Mouse (Mus musculus): ENCODE measurements around the gene Plg.

Plg gene

DNA sequence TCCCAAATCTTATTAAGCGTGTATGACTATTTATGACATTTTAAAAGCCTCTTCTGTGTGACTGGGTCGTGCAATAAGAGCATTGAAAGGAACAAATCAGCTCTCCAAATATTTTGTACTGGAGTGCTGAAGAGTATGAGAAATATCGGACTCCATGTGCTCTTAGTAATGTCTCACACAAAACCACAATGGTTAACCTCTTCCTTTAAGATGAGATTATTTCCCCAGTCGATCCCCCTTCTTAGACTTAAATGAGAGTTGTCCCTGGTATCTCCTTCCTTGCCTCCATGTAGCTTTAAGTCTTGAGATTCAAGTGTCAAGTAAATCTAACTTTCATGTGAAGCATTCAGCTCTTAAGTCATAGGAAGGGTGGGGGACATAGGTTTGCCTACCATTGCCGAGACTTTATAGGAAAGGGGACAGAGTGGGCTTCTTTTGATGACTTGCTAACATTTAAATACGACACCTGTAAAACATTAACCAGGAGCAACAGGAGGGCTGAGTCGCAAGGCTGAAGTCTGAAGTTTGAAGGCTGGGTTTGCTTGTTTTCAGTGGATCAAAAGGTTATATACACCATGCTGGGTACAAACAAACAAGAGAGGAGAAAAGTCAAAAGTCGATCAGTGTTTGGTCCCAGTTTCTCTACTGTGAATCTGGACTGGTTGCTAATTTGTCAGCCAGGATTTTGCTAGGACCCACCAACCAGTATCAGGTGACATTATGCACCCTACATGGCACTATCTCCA, 6.8 kb downstream of the Plg start:
- DNase-seq (ENCODE audit: low spot score in 2 of 2) = no peak

DNA sequence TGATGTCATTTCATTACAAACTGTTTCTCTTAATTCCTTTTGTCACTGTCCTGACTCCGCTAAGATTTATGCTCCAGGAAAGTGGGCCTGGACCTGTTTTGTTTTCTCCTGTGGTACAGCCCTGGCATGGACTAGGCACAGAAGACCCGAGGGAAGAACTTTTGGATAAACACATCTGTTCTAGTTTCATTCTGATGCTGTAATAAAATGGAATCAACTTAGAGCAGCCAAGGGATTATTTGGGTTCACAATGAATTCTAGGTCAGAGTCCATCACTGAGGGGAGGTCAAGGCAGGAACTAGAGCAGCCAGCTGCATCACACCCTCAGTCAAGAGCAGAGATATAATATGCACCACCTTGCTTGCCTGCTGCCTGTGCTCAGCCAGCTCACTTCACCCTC, 9.4 kb downstream of the Plg start:
- DNase-seq (ENCODE audit: low spot score in 2 of 2) = no peak

DNA sequence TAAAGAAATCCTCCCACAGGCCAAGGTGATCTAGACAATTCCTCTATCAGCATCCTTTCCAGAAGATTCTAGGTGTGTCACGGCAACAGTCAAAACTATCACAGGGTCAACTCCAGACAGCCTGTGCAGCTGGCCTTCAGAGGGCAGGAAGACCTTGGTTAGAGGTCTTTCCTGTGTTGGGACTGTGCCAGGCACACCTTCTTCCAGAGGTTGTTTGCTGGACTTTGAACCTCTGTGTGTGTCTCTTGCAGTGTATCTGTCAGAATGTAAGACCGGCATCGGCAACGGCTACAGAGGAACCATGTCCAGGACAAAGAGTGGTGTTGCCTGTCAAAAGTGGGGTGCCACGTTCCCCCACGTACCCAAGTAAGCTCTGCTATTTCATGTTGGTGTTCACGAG, 9.8 kb downstream of the Plg start:
- no peak for DNase-seq (ENCODE audit: low spot score in 2 of 2)

DNA sequence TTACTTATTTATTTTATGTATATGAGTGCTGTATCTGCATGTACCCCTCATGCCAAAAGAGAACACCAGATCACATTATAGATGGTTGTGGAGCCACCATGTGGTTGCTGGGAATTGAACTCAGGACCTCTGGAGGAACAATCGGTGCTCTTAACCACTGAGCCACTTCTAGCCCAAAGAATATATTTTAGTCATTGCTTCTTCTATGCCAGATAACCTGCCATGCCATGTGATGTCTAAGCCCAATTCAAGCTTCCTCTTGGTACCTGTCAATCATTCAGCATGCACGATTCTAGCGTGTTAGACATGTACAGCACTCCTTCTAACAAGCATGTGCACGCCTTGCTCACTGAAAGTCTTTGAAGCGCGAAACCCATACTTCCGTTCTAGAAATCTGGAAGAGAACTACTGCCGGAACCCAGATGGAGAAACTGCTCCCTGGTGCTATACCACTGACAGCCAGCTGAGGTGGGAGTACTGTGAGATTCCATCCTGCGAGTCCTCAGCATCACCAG, 17.8 kb downstream of the Plg start:
- DNase-seq (ENCODE audit: low spot score in 2 of 2) = no peak

DNA sequence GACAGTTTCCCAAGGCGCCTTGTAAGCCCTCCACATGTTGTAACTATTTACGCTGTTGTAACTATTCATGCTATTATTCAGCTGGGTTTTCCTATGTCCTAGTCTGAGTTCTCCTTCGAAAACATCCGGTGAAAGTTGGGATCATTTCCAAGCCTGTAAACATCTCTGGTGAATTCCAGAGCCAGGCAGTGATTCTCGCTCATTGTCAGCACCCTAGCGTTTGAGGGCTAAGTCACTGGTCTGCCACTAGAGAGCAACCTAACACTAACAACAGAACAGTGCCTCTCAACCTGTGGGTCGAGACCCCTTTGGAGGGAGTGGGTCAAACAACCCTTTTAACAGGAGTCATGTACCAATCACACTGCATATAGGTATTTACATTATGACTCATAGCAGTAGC, 25.0 kb downstream of the Plg start:
- DNase-seq (ENCODE audit: low spot score in 2 of 2) = no peak

DNA sequence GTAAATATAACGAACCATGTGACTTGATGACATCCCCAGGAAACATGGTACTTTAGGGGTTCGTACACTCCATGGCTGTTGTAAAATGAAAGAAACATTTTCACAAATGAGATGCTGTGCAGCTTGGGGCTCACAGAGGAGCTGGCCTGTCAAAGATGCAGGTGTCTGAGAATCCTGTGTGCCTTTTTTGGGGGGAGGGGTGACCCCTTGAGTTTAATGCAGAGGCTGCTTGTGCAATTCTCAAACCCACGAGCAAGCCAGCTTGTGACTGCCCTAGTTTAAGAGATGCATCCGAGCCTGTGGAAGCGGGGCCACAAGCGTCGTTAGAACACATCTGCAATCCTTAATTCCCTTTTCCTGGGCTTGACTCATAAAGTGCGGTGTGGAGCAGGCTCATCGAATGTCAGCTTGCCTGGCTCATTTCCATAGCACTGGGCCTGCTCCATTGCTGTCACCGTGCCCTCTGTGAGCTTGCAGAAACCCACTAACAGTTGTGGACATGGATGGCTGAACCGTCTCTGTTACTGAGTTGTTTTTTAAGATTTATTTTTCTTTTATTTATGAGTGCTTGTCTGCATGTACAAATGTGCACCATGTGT, 31.0 kb downstream of the Plg start:
- no peak for DNase-seq (ENCODE audit: low spot score in 2 of 2)

DNA sequence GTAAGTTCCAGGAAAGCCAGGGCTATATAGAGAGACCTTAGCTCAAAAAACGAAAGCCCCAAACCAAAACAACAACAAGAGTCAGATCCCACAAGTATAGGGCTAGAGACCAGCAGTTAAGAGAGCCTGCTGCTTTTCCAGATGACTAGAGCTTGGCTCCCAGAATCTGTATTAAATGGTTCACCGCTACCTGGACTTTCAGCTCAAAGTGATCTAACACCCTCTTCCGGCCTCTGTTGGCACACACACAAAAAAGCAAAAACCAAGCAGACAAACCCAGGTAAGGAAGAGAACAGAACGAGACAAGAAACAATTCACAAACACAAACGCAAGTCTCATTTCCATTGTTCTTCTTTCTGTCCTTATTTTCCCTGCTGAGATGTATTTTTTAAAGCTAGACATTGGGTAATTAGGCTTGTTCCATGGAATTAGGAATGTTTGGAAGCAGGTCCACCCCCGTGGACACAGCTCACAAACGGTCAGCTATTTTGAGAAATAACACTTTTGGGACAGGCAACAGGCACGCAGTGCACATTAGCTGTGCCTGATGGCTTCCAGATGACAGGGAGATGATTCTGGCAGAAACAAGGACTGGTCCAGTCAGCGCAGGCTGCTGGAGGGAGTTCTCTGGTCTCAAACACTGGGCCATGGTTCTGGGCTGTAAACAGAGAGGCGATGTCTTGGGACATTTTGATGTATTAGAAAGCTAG, 33.9 kb downstream of the Plg start:
- DNase-seq (ENCODE audit: low spot score in 2 of 2) = no peak

DNA sequence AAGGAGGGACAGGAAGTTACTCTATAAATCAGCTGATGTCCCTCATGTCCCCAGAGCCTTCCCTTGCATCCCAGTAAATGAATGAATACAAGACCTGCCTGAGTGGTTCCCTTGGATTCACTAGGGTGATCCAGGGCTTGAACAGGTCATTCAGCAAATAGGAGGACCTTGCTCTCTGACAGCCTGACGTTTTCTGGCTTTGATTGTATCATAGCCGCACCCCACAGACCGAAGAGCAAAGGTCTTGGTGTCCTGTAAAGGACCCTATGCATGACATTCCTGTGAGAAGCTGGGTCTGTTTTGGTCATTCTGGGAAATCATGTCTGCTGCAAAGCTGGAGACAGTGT, 34.5 kb downstream of the Plg start:
- no peak for DNase-seq (ENCODE audit: low spot score in 2 of 2)

DNA sequence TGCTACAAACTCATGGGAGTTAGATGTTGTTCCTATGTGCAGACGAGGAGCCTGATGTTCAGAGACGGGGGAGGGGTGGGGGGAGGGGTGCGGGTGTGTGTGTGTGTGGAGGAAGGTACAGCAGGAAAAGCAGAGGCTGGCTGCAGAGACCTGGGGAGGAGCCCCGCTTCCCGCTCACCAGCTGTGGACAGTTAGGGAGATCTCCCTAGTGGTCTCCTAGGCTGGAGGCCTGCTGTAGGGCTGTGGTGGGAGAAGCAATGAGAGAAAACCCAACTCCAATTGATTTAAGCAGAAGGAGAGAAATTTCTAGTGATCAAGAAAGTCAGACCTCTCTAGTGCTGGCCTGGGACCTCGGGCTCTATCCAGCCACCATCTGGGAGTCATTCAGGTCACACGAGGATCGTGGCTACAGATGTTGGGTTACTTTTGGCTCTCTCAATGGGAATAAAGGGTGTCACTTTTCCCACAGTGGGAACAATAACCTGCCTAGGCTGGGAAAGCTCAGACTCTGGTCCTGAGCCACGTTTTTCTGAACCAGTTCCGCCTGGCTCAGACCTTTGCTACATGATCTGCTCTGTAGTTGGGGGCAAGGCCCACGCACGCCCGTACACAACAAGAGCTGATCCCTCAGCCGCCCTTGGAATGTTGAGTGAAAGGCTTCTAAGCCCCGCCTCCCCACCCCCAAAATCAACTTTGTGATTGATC, 36.8 kb downstream of the Plg start:
- DNase-seq (ENCODE audit: low spot score in 2 of 2) = no peak

DNA sequence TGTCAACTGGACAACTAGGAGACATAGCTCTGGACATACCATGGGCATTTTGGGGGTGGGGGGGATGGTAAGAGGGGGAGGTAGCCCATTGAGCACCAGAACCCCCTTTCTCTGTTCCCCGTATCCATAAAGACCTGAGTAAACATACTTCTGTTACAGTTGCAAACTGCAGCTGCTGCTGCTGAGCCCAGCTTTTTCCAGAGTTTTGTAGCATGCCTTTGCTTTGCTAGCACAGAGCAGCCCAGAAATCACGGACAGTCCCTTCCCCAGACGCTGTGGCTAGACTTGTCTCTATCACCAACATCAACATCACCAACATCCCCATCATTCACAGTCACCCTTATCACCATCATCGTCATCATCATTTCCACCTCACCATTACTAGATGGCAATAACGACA, 37.3 kb downstream of the Plg start:
- no peak for DNase-seq (ENCODE audit: low spot score in 2 of 2)

DNA sequence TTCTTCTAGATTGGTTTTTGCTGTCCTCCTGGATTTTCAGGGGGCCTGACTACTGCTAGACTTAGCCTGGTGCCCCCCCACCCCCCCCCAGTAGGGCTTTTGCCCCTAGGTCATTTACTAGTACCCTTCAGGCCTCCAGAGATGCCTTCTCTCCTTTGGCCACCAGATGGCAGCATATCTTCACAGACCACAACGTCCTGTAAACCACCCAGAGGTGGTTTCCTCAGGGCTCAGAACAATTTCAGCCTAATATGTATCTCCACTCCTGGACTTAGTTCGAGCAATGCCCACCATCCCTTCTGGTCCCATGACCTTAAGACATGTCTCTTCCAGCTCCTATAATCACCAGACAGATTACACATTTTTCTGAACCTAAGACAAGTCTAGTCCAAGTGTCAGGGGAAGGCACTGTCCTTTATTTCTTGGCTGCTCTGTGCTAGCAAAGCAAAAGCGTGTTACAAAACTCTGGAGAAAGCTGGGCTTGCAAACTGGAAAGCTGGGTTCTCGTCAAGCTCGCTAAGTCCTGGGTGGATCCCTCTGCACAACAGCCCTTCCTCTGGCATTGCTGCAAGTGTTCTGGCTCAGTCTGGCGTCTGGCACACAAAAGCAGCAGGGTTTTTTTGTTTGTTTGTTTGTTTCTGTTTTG, 38.0 kb downstream of the Plg start:
- peak; percentile 87 to 88 for DNase-seq (ENCODE audit: low spot score in 2 of 2)

DNA sequence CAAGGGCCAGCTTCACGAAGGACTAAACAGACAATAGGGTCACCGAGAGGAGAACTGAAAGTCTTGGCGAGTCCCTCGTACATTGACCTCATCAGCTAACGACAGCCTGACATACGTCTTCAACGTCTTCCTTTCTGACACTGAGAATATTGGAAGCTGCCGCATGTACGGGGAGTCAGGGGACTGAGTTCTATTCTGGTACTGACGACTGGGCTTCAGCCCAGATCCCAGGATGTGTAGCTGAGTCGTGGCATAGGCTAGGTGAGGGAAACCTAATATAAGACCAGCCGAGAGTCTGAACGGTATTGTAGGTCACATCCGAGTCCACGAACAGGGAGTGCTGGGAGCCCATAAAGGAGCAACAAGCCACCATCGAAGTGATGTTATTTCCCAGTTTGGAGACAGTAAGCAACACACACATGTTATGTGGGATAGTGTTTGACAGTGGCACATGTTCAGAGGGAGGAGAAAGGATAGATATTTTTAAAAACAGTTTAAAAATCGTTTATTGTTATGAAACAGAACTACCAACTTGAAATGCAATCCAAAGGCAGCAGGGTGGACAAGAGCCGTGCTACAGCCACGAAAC, 41.2 kb downstream of the Plg start:
- DNase-seq (ENCODE audit: low spot score in 2 of 2) = peak in 1 of 2 experiments; percentile 31

DNA sequence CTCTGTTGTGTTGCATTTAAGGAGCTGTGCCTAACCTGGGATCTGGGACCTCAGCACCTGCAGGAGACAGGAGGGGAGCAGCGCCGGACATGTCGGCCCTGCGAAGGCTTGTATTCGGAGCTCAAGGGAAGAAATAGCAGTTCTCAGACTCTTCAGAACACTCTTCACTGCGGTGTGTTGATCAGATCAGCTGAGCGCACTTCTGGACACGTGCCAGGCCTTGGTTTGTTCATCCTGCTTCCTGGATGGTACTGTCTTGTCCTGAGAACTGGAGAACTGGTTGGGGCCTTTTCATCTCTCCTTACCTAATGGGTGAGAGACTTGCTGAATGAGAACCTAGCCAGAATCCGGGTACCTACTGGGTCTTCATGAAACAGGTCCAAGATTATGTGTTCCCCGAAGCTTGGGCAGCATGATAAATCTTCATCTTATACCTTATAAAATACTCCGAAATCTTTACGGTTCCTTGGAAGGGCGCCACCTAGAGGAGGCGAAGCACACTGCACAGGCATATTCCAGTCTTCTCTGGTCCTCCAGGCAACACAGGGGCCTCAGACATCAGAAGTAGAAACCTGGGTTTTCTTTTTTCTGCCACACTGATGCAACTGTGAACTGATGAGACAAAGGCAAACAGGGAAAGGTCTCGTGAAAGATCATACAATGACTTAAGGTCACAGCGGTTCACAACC, 42.6 kb downstream of the Plg start:
- DNase-seq (ENCODE audit: low spot score in 2 of 2) = peak; percentile 21 to 31

DNA sequence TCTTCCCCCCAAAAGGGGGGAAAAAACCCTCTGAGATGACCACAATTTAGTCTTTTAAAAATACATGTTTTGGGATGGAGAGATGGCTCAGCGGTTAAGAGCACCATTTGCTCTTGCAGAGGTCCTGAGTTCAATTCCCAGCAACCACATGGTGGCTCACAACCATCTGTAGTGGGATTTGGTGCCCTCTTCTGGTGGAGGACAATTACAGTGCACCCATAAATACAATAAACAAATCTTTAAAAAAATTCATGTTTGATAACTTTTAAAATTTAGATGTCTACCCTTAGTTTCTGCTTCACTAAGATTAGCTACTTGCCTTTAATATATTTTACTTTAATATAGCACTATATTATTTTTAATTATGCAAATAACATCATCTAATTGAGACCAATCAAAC, 43.7 kb downstream of the Plg start:
- no peak for DNase-seq (ENCODE audit: low spot score in 2 of 2)

DNA sequence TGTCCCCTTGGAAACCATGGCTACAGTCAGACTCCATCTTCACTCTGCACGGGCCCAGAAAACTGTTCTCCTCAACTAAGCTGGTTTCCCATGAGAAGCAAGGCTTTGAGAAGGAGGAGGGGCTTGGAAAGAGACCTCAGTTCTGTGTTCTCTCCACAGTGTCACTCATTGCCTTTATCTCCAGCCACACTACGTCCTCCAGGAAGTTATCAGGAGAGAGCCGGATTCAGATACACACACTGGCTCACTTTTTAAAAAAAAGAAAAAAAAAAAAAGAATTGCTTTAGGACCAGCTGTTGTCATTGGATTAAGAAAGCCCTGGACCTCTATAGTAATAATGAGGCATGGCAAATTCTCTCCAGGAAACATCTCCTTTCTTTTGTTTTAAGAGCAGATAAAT, 48.7 kb downstream of the Plg start:
- no peak for DNase-seq (ENCODE audit: low spot score in 2 of 2)

DNA sequence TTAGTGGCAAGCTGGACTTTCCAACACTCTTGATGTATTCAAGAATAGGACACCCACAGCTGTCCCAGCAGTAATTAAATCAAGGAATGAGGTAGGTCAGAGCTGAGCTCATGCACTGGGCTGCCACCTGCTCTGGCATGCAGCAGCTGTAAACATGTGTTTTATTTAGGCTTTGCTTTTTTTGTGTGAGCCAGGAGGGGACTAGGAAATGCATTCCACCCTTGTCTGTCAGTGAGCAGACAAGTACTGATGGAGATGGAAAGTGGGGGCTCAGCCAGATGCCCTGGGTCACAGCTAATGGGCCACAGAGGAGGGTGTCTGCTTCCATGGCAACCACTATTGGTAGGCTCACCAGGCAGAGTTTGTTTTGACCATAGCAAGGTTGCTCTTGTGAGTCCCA, 50.0 kb downstream of the Plg start:
- DNase-seq (ENCODE audit: low spot score in 2 of 2) = no peak

DNA sequence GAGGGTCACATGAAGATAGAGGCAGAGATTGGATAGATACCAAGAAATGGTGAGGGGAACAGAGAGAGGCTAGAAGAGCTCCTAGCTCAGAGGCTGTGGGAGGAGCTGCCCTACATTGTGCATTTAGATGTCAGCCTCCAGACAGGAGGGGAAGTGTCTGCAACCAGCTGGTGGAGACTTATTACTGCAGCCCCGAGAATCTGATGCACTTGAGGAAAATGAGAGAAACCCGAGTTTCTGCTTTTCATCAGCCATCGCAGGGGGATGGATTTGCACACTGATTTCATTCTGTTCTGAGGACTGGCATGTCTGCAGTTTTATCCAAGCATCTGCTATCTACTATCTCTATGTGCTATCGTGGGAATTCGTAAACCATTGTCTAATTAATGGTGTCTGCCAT, 53.3 kb downstream of the Plg start:
- peak; percentile 36 to 40 for DNase-seq (ENCODE audit: low spot score in 2 of 2)

DNA sequence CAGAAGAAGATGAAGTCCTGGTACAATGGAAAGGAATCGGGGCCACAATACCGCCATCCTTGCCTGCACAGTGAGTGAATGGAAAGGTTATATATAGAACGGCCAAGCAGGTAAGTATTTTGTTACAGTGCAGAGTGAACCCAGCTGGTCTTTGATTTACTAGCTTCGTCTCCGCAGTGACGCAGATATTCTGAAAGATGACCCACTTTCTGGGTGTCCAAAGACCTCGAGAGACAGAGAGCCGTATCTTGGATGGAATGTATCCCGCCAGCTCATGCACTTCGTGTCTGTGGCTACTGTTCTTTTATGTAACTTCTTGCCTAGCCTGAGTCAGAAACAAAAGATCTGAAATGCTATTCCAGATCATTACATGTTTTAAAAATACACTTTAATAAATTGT, 59.4 kb downstream of the Plg start:
- no peak for DNase-seq (ENCODE audit: low spot score in 2 of 2)

DNA sequence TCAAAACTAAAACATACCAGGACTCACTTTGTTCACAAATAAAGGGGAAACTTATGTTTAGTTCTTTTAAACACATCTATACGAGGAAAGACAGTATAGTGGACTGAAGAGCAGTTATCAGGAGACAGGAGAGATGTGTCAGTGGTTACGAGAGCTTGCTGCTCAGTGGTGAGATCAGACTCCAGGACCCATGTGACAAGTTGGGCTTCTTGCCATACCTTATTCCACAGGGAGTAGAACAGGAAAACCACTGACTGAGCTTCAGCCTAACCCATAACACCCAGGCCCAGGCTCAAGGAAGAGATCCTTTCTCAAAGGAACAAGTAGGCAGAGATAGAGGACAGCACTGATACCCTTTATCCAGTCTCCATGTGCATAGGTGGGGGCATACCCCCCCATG, 66.2 kb downstream of the Plg start:
- DNase-seq (ENCODE audit: low spot score in 2 of 2) = no peak

DNA sequence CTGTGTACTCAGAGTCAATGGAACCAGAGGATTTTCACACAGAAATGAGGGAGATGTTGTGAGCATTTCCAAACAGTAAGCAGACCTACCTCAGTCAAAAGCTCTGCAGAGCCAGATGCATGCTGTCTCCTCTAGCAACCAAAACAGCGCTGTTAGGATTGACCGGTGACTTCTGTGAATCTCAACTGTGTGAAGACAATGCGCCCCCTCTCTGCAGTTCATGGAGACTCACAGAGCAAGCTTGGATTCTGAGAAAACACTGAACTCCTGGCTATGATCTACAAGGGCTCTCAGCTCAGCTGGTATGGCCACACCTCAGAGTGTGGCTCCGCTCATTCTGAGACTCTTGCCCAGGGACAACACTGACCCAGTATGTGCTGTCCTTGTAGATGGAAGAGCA, 72.8 kb downstream of the Plg start:
- DNase-seq (ENCODE audit: low spot score in 2 of 2) = no peak

All from right cerebral cortex, adult 2 months (tissue).